Mouse (Mus musculus): Measurements from ENCODE around the gene Krt77.

Krt77 gene

GRCm38 (mm10) chr15:101833131-101833530 is 36.4 kb downstream of the Krt77 start:
- no peak for DNase-seq

DNA sequence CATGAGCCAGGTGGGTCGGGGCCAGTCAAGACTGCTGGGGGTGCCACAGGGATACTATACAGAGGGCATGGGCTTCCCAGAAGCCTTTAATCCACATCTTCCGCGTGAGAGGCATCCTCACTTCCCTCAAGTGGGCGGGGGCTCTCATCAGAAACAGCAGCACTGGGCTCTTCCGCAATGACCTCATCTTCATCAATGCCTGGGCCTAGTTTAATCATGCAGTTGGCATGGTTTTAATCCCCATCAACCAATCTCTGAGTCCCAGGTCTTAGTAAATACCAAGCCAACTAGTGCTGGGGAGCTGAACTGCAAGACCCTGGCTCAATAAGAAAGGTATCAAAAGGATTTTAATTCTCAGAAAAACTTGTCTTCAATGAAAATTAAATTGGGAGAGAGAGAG is 40.1 kb downstream of the Krt77 start:
- no peak for DNase-seq

GRCm38 (mm10) chr15:101821786-101822185 is 47.7 kb downstream of the Krt77 start:
- no peak for DNase-seq

DNA sequence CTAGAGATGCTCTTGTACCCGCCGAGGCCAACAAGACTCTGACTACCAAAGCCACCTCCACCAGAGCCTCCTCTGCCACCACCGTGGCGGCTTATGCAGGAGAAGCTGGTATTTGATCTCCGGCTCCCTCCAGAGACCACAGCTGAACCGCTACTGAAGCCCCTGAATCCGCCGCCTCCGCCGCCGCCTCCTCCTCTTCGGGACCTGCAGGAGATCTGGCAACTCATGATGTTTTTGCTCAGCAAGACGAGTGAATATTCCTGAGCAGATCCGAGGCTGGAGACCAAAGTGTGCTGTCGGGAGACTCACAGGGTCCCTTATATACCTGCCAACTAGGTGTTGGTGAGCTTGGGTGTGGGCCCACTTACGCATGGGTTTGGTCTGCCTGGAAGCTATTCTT is 51.6 kb downstream of the Krt77 start, which contains the start of gene Krt2:
TSS of gene Krt2 (minus strand) at position 295 of the 400 bp plus-strand sequence.
- DNase-seq, result no peak

Measured in lung, postnatal 10 days (tissue).